Mouse (Mus musculus): ENCODE measurements around the gene Pde4d.
A peak's percentile ranks its signal among the peaks of the same experiment; 100 is the strongest.

Pde4d gene

DNA sequence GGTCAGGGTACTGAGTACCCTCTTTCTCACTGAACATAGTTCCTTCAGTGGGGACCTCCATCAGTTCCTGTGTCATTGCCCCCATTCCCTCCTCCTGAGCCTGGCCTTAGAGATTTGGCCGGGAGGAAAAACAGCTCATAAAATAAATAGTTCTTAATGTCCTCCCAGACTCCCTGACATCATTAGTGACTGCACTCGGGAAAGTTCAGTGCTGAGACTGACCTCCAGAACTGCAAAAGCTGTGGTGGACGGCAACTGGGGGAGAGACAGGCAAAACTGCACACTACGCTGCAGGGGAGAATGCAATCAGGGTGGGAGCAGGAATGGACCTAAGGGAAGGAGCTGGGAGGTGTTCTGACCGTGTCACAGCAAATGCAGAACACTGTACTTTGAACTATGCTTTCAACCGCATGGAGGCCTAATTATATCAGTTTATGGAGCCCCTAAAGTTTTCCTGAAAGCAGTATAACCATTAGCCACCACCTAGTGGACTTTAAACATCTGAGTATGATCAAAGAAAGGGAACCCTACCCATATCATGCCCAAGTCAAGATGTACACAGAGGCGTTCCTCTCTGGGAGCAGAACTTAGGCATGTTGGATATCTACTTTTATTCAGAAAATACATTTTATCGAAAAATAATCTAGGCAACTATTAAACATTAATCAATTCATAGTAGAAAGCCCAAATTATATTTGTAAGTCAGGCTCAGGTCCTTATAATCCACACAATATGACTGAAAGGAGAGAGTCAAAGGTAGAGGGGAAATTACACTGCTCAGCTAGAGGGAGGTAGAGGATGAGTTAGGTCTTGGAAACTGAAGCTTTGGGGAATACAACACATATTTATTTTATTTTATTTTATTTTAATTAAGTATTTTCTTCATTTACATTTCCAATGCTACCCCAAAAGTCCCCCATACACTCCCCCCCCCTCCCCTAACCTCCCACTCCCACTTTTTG, 618.8 kb downstream of the Pde4d start:
- DNase-seq: no peak

- DNase-seq: no peak
Observed at GRCm38 (mm10) chr13:109073371-109073770, 623.6 kb downstream of the Pde4d start.

DNA sequence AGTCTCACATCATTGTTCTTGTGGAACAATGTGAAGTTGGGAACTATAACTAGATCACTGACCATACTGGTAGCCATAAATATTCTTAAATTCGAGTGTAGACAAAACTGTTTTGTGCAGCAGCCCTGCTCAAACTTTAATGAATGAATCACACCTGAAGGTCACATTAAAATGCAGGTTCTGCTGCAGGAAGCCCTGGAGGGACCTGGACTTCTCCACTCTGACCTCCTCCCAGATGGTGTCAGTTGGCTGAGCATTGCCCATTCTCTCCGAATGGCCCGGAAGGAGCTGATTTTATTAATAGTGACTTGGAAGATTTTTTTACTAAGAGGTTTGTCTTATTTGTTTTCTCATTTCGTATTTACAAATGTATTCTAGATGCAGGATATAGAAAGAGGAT, 624.3 kb downstream of the Pde4d start:
- DNase-seq: no peak

DNA sequence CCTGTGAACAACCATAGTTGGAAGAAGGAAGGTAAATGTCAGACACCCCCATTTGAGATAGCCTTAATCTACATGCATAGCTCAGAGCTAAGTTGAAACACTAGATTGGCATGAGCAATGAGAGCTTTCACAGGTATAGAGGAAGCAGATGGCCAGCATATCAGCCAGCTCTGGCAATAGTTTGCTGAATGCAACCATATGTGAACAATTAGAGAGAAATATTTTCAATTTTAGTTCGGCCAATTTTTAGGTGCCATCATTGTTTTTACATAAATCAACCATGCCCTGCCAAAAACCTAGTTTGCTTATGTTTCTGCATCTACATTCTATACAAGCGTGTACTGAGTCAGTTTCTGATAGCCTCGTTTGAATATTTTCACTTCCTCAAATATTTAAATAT, 642.9 kb downstream of the Pde4d start:
- DNase-seq: no peak

DNA sequence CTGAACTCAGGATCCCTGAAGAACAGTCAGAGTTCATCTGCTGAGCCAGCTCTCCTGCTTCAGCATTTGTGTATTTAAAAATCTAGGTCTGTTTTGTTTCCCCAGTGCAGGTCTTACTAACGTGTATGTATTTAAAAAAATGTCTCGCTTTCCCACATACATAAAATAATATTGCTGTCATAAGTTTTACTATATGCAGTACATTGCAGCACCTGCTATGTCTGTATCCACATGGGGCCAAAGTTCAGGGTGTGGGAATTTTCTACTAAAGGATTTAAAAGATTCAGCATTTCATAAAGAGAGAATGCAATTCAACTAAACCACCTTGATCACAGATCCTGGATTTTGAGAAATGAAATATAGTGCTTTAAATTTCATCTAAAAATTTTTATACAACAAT, 646.9 kb downstream of the Pde4d start:
- DNase-seq: no peak

GRCm38 (mm10) chr13:109116004-109116341, 666.2 kb downstream of the Pde4d start:
- peak; percentile 23 for DNase-seq

DNA sequence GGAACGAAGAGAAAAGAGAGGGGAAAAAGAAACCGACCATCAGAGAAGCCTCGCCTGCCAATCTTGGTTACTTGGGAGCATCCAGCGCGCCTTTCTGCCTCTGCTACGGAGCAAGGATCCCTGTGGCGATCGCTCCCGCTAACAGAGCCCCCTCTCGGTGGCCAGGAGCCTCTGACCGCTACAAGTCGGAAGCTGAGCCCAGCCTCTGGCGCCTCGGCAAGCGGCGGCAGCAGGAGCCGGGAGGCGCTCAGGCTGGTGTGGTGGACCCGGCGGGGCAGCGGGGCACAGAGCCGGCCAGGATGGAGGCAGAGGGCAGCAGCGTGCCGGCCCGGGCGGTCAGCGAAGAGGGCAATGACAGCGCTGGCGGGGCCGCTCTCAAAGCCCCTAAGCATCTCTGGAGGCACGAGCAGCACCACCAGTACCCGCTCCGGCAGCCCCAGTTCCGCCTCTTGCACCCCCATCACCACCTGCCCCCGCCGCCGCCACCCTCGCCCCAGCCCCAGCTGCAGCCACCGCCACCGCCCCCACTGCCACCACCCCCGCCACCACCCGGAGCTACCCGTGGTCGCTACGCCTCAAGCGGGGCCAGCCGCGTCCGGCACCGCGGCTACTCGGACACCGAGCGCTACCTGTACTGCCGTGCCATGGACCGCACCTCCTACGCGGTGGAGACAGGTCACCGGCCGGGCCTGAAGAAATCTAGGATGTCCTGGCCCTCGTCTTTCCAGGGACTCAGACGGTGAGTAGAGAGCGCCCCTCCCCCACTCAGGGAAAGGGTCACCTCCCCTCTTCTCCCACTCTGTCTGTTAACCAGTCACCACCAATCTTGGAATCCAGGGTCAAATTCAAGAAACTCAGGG, 666.8 kb downstream of the Pde4d start:
- DNase-seq: peak; percentile 40

GRCm38 (mm10) chr13:109117210-109117791, 667.6 kb downstream of the Pde4d start:
- peak; percentile 4 for DNase-seq

- DNase-seq: no peak
Observed at GRCm38 (mm10) chr13:109118296-109118800, 668.6 kb downstream of the Pde4d start.

DNA sequence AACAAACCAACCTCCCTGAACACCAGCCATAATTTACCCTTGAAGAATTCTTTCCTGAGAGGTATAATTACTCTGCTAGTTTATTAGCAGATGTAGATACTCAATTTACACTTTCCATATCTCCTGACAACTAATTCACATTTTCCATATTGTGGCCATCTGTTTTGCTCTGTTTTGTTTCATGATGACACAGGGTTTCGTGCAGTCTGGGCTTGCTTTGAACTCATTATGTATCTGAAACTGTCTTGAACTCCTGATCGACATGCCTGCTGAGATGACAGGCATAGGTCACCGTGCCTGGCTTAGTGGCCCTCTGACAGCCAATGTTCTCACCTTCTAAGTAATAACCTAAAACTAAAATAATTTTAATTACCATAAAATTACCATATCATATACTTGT, 672.1 kb downstream of the Pde4d start:
- DNase-seq: no peak

DNA sequence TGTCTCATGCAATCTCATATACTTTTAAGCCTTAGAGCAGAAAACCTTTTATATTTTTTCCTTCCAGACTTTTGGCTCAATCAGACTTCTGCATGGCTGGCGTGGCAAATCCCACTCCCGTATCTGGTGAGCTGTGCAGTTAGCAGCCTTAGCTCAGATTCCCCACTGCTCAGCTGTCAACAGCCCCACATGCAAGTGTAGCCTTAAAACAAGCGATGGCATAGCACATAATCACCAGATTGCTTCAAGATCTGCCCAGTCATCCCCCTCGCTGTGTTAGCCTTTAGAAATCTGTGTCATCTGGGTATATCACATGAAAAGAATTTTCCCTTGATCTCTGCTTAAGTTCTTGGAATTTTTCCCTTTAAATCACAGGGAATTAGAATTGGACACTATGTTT, 686.7 kb downstream of the Pde4d start:
- DNase-seq: no peak

GRCm38 (mm10) chr13:109158703-109159102, 709.0 kb downstream of the Pde4d start:
- DNase-seq: no peak

- DNase-seq: no peak
Observed at GRCm38 (mm10) chr13:109168556-109169334, 719.0 kb downstream of the Pde4d start.

GRCm38 (mm10) chr13:109169335-109169606, 719.5 kb downstream of the Pde4d start:
- DNase-seq: no peak

GRCm38 (mm10) chr13:109171688-109172087, 721.9 kb downstream of the Pde4d start:
- no peak for DNase-seq

GRCm38 (mm10) chr13:109175281-109175680, 725.5 kb downstream of the Pde4d start:
- no peak for DNase-seq

DNA sequence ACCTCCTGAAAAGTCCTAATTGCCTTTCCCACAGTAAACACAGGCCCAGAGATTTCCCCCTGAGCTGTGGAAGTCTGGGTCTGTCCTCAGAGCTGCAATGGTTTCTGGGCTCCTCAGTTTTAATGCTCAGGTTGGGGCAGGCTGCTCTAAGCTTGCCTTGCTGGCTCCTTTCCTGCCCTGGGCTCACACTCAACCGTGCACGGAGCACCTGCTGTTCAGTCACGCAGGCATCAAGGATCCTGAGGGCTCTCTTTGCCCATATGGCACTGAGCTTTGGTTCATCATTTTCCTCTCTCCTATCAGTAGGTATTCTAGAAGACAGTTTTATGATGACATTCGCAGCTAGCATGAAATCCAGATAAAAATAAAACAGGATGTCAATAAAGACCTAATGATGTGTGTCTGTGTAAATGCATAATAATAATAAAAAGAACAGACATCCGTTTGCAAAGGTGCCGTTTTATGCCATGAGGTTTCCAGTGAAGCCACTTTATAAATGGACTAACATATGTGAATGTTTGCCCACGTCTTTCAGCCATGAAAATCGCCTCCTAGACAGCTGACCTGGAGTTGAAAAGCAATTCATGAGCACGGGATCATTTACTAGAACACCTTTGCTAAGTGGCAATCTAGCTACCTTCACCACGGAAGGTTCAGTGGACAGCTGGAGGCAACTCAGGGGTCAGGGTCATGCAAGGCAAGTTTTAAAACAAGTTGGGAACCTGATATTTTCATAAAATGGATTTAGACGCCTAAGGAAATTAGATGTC, 726.3 kb downstream of the Pde4d start:
- DNase-seq: no peak

- DNase-seq: no peak
Observed at GRCm38 (mm10) chr13:109181363-109181762, 731.6 kb downstream of the Pde4d start.

DNA sequence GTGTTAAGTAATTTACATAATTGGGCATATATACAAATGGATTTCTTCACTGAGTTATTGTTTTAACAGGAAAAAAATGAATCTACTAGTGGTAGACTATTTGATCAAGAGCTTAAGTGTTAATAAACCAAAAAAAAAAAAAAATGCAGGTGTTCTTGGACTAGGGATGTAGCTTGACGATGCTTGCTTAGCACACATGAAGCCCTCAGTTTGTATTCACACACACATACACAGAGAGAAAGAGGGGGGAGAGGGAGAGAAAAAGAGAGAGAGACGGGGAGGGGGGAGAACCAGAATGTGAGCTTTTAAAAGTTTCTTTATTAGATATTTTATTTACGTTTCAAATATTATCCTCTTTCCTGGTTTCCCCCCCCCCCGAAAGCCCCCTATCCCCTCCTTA, 740.9 kb downstream of the Pde4d start:
- no peak for DNase-seq

DNA sequence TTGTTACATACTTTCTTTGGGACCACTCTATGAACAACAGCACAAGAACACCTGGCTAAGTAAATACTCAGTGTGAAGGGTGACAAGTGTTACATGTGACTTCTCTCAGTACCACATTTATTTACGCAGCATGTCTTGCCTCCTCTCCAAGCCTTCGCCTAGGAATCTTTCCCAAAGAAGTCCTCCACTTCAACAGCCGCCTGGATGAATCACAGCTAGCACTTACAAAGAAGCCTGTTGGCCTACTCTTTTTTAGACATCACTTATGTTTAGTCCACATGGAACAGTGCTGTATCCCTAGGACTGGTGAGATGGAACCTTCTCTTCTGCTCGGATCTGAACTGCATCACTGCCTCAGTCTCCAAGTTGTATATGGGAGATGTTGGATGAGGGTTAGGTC, 741.4 kb downstream of the Pde4d start:
- DNase-seq: no peak

GRCm38 (mm10) chr13:109205541-109205940, 755.8 kb downstream of the Pde4d start:
- DNase-seq: no peak

- no peak for DNase-seq
Observed at GRCm38 (mm10) chr13:109208607-109209006, 758.9 kb downstream of the Pde4d start.
